Mouse (Mus musculus) T-cell, adult 2 months (primary cell): ENCODE measurements around the gene Rilp.
"Not testable (repeated sequence)": the region's sequence is repeated elsewhere in the genome, so short reads cannot be mapped to it uniquely, and the experiment has no call there.

Source experiments
- DNase-seq: peaks from one replicate; pipeline ENCODE4 v3.0.0; 2022; ENCODE audit warnings: low spot score

The Rilp gene

DNA sequence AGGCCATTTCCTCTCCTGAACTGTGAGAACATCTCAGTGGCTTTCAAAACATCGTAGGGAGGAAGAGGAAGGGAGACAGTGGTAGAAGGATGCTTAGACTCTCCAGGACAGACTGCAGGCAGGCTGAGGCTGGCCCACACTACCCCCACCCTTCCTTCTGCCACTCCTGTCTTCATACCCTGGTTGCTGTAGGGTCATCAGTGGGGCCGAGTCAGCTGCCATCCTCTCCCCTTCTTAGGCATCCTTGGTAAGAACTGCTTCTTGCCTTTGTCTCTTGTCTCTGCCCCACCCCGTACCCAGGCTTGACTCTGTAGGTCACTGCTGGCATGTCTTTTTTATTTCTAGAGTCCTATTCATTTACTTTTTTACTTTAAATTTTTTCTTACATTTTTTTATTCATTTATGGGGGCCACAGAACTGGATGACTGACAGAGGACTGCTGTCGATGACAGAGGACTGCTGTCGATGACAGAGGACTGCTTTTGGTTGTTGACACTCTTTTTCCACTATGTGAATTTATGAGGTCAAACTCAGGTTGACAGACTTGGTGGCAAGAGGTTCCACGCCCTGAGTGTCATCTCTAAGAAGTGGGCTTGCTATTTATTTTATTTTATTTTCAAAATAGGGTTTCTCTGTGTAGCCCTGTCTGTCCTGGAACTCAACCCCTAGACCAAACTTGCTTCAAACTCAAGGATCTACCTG is 23.6 kb downstream of the Rilp start:
- peak; percentile 31 for DNase-seq

DNA sequence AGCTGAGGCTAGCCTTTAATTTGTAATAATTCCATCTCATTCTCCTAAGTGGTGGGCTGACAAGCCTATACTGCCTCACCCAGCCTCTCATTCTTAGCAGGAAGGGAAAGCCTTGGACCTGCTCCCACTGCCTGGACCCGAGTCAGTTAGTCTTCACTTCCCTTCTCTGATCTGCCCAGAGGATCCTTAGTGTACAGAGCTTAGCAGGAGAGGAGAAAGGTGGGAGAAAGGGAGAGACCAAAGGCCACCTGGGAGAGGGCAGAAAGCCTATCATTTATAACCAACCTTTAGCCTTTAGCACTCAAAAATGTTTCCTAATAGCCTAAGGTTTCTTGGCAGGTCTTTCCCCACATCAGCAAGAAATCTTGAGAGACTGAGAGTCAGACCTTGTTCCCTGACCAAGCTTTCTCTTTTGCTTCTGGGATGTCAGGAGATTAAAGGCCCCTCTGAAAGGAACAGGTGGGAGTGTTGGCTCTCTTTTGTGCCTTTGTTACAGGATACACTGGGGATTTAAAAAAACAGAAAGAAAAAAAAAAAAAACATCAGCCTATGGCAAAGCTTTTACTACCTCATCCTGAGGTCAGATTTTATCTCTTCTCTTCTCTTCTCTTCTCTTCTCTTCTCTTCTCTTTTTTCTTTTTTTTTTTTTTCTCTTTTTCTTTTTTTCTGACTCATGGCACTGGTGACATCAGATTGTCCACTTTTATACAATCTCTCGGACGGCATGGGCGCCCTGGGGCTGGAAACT is 24.6 kb downstream of the Rilp start:
- DNase-seq, result no peak

DNA sequence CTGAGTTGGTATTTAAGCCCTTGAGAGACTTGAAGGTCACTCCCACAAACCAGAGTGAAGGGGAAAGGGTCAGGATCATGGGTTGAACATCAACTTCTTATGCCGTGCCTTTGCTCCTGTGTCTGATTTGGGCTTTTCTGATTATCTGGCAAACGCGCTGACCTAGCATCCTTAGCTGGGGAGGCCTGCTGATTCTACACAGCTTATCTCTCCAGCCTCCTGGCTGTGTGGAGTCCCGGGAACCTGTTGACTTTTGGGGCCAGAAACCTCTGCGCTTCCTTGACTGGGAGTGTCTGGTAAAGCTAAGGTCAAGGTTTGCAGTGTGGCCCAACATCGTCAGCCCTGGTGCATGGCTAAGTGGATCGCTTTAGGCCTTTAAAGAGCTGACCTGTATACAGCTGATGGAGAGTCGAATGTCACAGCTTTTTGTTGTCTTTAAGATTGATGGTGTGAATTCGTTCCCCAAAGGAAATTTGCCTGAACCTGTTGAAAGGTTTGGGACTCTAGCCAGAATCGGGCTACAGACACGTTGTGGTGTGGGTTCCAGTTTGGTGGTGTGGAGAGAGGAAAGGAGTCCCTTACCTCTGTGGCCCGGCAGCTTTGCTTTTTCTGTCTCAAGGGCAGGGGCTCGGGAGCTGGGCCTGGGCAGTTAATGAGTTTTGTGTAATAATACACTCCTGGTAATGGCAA is 25.4 kb downstream of the Rilp start:
- DNase-seq, result no peak

DNA sequence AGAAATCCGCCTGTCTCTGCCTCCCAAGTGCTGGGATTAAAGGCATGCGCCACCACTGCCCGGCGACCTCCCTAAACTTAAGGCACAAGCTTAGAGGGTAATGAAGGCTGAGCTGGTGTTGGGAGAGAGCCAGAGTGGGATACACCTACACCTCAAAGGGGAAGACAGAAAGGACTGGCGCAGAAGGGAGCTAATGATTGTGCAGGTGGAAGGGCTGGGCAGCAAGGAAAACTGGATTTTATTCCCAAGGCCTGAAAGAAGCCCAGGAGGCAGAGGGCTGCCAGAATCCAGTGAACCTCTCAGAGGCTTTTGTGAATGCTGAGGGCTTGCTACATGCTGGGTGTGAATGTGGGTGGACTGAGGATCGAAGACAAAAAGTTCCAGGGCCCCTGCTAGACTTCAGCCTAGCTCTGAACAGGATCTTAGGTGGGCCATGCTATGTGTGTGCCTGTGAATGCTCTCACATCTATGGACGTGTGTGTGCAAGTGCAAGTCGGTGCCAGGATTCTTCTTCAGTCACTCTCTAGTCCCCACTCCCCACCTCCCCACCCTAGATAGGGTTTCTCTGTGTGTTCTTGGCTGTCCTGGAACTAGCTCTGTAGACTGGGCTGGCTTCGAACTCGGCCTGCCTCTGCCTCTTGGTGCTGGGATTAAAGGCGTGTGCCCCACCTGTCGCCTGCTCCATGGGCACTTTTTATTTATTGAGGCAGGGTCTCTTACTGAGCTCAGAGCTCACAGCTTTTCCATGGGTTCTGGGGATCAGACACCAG is 26.5 kb downstream of the Rilp start:
- DNase-seq, result no peak

DNA sequence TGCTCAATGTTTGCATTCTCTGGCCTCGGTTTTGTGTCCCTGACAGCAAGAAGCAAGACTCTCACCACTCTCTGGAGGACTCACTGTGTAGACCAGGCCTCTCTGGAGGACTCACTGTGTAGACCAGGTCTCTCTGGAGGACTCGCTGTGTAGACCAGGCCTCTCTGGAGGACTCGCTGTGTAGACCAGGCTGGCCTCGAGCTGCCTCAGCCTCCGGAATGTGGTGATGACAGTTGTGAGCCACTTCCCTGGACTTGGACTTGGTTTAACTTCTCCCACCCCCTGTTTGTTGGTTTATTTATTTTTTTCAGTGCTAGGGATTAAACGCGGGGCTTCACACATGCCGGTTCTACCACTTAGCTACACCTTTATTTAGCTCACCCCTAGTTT is 27.1 kb downstream of the Rilp start:
- no peak for DNase-seq

DNA sequence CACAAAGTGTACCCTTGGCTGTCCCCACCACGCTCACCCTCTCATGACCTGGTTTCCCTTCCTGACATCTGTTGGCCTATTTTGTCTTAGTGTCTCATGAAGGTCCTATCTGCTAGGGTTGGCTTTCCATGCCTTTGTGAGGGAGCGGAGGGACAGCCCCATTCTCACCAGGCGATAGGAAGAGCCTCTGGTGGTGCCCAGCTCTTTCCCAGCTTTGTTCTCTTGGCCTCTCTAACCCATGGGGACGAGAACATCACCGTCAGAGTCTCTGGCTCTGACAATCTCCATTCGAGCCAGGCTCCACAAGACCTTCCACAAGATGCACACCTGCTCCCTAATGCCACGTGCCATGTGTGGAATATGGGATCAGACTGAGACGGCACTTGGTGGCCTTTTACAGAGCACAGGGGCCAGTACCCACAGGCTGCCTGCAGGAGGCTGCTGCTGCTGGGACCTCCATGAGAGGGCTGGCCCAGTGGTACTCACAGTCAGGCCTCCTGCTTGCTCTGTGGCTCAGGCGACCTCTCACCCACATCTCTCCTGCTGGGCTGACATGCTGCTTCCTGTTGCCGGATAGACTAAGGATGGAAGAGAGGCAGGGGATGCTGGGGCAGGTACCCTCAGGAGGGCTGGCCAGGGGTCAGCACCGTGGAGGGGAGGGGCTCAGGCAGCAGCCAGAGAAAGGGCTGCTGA is 27.7 kb downstream of the Rilp start:
- peak; percentile 58 for DNase-seq

DNA sequence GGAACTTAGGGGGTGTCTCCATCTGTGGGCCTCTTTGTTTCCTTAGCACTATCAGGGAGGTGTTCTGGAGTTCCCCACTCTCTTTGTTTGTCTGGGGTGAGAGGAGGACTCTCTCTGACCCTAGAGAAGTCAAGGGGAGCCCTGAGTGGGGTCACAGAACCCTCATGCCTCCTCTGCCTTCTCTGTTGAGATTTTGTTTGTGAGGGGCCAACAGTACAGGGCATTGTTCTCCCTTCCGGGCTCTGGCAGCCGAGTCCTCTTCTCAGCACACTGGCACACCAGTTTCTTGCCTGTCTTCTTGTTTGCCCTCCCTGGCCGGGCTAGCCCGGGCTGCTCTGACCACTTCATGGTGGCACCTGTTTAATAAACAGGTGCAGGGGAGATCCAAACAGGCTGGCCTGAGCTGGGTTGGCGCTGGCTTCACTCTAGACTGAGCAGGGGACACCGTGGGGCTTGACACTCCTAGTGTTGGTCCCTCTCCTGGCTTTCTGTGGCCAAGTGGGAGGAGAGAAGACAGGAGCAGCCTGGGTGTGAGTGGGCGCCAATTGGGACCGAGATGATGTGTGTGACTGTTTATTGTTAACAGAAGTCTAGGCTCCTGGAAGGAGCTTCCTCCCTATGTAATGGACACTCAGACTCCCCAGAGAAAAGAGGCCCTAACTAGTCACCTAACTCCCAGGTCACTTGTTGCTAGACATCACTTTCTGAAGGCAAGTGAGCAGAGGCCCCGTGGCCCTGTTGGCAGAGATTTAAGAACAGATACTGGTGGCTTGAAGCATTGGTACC is 28.5 kb downstream of the Rilp start:
- DNase-seq, result no peak

DNA sequence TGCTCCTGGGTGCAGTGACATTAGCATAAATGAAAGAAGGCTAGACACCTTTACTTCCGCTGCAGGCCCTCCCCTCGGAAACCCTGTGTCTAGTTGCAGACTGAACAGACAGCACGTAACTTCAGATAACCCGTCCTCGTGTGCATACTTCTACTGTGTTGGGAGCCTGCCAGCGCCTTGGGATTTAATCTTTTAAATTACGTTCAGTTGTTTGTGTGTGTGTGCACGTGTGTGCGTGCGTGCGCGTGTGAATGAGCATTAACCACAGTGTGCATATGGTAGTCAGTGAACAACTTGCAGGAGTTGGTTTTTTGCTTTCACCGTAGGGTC is 29.0 kb downstream of the Rilp start:
- DNase-seq, result peak; percentile 65

DNA sequence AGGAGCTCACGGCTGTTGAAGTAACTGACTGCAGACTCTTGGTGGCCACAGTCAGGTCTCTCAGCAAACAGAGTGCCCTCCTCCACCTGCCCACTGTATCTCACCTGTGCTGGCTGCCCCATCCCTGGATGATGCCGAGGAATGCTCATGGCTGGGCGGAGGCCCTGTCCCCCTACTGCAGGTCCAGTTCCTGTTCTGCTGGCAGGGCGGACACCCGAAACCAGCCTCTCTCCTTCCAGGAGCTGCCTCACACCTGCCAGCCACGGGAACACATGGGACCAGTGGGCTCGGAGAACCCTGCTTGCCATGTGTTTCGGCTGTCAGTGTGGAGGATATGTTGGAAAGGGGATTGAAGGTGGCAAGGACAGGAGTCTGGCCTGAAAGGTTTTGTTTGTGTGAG is 30.3 kb downstream of the Rilp start:
- DNase-seq, result no peak

DNA sequence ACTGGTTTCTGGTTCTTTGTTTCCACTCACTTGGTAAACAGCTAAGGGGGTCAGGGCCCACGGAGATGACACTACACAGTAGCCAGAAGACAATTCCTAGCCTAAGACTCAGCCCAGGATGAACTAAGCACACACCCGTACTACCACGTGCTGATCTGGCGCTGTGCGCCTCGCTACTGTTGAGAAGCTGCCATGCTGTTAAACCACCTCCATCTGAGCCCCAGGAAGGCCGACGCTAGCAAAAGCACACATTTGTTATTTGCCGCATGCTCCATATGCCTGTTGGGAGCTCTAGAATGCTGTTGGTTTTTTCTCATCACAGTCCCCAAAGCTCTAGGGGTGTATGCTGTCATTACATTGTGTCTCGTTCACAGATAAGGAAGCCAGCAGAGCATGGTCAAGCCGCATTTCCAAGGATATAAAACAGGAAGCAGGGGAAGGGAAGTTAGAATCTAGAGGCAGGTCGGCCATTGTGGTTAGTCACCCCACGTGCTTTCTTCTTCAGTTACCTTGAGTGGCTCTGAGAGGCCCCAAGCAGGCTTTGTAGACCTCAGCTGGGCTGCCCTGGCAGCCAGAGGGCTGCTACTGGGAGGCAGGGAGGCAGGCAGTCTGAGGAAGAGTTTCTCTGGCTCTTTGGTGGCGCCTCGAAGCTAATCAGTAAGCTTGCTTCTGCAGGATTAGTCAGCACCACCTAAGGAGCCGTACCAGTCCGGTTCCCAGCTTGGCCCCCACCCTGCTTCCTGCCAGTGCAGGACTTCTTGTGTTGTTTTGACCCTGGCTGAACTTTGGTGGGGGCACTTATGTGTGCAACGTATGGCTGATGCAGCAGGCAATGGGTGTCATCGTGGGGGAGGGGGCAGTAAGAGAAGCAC is 31.1 kb downstream of the Rilp start:
- peak; percentile 43 for DNase-seq

DNA sequence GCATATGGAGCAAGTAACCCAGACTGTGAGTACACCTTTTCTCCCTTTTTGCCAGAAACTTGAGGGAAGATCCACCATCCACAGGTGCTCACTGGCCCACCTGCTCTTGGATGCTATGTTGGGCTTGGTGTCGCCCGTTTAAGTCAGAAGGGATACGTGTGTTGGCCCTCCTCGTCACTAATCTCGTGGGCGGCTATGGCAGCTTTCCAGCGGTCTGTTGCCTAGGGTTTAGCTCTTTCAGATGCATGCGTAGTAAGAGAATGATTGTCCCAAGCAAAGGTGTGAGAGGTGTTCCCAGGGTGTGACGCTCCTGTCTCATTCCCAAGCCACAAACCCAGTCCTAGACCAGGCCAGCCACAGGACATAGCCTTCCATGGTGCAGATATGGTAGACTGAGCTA is 34.8 kb downstream of the Rilp start:
- no peak for DNase-seq

DNA sequence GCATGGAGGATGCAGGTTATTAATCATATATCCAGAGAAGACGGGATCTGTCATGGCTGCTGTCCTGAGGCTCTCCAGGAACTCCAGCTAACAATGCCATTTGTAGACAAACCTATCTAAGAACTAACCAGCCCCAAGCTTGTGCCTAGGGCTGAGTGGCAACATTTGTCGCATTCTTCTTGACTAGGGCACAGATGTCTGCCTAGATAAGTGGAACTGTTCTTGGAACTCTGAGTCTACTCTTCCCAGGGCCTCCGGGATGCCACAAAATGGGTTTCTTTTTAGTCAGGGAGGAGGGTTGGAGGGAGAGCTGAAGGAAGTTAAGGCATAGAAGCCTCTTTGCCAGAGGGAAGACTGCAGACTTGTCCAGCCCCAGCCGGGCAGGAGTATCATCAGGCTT is 36.2 kb downstream of the Rilp start:
- no peak for DNase-seq

DNA sequence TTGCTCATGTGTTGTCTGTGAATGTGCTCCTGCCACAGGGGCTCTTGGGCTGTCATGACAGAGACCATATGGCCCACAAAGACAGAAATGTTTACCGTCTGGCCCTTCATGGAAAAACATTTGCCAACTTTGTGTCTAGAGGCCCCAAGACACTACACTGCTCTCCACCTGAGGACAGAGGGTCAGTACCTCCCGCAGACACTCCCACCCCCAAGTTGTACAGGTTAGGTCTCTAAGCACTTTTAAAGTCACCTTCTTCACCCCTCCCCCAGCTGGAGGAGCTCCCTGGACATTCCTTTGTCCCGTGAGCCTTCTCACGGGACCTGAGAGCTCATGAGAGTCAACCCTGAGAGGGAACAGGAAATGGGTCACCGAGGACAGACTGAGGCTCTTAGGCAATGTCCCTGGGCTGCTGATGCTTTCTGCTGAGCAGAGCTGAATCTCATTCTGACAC is 39.8 kb downstream of the Rilp start:
- no peak for DNase-seq

DNA sequence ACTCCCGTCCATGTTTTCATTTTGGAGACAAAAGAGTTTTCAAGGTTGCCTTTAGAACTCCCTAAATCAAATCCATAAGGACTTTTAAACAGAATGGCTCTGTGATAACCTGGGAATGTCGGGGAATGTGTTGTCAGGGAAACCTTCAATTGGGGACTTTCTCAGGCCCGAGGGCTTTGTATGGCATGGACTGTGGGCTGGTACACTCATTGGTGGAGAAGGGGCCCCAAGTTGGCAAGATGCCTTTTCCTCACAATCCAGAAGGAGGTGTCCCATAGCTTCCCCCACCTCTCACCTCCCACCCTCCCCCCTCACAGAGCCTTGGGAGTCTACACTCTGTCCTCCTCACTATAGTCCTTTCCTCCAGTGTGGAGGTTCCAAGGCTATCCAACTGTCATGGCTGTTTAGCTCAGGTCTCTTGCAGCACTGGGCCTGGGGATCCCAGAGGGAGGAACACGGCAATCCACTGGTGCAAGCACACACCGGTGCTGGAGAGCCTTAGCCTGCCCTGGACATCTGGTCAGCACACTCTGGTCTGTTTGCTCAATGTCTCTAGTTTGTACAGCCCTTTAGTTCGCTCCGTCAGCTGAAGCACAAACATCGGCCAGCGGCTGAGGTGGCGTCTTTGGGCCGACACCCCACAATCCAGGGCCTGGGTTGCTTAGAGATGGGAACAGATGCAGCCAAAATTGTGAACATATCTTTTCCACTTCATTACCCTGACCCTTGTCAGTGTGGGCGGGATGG is 40.5 kb downstream of the Rilp start:
- no peak for DNase-seq

DNA sequence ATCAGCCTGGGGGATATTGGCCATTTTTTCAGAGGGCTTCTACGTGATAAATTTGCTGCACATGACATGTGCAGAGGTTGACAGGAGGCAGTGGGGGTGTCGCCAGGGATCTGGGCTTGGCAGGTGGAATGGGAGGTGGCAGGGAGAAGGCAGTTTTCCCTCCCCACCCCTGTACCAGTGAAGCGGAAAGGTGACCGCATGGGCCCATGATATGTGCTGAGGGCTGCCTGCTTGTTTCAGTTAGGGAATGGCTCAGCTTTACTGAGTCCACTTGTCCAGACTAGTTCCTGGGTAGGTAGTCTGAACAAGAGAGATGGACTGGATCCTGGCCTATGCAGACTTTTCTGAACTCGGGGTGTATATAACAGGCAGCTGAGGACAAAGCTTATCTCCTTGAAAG is 41.4 kb downstream of the Rilp start:
- DNase-seq, result no peak

DNA sequence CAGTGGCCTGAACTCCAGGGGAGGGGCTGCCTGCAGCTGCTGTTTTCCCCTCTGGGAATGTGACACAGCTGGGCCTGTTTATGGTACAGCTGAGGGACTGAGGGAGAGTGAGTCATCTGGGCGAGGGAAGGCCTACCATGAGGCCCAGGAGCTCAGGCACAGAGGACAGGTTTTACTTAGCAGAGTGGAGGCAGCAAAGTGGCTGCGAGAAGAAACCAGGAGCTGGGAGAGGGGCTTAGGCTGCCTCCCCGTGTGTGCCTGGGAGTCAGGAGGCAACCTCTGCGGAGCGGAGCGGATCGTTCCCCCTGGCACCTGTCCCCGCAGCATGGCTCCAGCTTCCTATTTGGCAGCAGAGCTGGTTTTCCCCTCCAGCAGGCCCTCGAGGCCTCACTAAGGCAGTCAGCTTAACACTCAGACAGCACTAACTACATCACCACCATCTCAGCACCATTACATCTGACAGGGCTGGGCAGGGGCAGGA is 42.1 kb downstream of the Rilp start:
- DNase-seq, result no peak

DNA sequence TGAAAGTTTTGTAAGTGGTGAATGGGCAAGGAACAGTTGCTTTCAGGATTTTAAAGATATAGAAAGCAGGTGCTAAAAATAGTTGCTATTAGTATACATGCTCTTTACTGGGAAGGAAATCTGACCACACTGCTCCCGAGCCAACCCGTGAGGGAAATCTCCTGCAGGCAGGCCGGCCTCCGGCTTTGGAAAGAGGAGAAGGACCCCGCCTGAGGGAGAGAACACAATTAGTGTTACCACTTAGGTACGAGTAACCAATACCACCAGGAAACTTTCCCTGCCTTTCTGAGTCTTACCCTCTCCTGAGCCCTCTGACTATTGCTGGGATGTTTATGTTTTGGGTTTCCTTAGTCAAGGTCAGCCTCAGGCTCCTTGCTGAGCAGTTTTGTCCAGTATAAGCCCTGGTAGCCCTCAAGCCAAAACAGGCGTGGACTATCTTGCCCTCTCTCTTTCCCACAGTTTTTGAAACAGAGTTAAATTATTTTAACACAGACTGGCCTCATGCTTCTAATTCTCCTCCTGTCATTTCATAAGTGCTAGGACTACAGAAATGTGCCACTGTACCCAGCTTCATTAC is 43.1 kb downstream of the Rilp start:
- DNase-seq, result no peak

DNA sequence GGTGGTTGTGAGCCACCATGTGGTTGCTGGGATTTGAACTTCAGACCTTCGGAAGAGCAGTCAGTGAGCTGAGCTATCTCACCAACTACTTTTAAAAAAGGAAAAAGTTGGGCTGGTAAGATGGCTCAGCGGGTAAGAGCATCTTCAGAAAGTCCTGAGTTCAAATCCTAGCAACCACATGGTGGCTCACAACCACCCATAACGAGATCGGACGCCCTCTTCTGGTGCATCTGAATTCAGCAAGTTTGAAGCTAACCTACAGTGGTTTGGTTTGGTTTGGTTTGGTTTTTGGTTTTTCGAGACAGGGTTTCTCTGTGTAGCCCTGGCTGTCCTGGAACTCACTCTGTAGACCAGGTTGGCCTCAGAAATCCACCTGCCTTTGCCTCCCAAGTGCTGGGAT is 46.1 kb downstream of the Rilp start:
- not testable (repeated sequence) for DNase-seq

DNA sequence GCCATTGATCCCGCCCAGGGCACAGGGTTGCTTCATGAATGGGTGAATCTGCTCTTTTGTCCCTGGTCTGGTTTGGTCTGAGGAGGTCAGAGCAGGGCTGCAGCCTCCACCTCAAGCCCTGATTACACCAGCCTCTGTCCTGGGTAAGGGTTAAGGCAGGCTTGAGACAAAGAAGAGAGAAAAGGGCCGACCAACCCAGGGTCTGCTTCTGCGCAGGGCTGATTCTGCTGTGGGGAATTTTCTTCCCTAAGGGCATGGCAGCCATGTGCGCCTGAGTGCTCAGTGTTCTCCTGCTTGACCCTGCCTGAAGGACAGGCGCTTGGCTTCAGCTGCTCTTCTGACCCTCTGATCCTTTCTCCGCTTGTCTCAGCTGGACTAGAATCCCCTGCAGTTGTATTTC is 47.2 kb downstream of the Rilp start:
- DNase-seq, result no peak
